Mouse (Mus musculus) heart, adult 2 months (tissue): ENCODE measurements around the gene Cacna1g.

Experiments used
- CTCF ChIP-seq: fragments of 200-600 bp; IDR thresholded peaks from 2 replicates; pipeline ENCODE4 v1.8.1; 2022; ENCODE audit warnings: antibody characterized with exemption, mild to moderate bottlenecking, moderate library complexity
- POLR2A ChIP-seq: fragments of 200-500 bp; IDR thresholded peaks from 2 replicates; pipeline ENCODE4 v1.6.1; 2011; ENCODE audit warnings: mild to moderate bottlenecking, low read depth, low read length, control low read depth; ENCODE audit not compliant: insufficient read depth

DNA sequence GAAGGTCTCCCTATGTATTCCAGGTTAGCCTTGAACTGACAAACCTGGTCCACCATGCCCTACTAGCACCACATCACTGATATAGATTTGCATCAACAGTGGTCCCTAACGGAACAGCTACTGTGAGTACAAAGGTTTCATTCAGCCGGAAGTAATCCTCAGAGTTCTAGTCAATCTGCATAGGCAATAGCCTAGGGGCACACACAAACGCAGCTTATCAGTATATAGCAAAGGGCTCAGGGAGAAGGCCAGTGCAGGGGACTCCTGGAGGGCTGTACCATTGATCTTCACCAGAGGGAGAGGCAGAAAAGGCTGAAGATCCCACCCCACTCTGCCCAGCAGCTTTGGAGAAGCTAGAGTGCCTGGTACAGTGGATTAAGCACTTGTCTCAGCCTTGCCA lies 27.0 kb downstream of the Cacna1g start:
- TF ChIP-seq POLR2A (no peak), CTCF (no peak)
